Mouse (Mus musculus): ENCODE results near the gene Ptprb.

Gene Ptprb

GRCm38 (mm10) chr10:116275280-116275679 lies at the start of gene Ptprb:
TSS of gene Ptprb (plus strand) at chr10:116275523.
- DNase-seq (ENCODE audit: low spot score): no peak

- DNase-seq (ENCODE audit: low spot score): no peak
These were observed 40.0 kb upstream of the Ptprb start for GRCm38 (mm10) chr10:116235299-116235698.

GRCm38 (mm10) chr10:116242200-116242599 lies 33.1 kb upstream of the Ptprb start:
- no peak for DNase-seq (ENCODE audit: low spot score)

- DNase-seq (ENCODE audit: low spot score): no peak
These were observed 31.9 kb upstream of the Ptprb start for GRCm38 (mm10) chr10:116243373-116243772.

- no peak for DNase-seq (ENCODE audit: low spot score)
These were observed 29.7 kb upstream of the Ptprb start for GRCm38 (mm10) chr10:116245632-116246031.

GRCm38 (mm10) chr10:116252668-116253067 lies 22.7 kb upstream of the Ptprb start:
- no peak for DNase-seq (ENCODE audit: low spot score)

GRCm38 (mm10) chr10:116253972-116254371 lies 21.4 kb upstream of the Ptprb start:
- DNase-seq (ENCODE audit: low spot score): no peak

- DNase-seq (ENCODE audit: low spot score): no peak
These were observed 16.0 kb upstream of the Ptprb start for GRCm38 (mm10) chr10:116259298-116259697.

GRCm38 (mm10) chr10:116260658-116261433 lies 14.5 kb upstream of the Ptprb start:
- no peak for DNase-seq (ENCODE audit: low spot score)

GRCm38 (mm10) chr10:116261559-116261958 lies 13.8 kb upstream of the Ptprb start:
- no peak for DNase-seq (ENCODE audit: low spot score)

- DNase-seq (ENCODE audit: low spot score): no peak
These were observed 10.8 kb upstream of the Ptprb start for GRCm38 (mm10) chr10:116264521-116264920.

- no peak for DNase-seq (ENCODE audit: low spot score)
These were observed 8.5 kb upstream of the Ptprb start for GRCm38 (mm10) chr10:116266561-116267433.

GRCm38 (mm10) chr10:116267434-116267822 lies 7.9 kb upstream of the Ptprb start:
- no peak for DNase-seq (ENCODE audit: low spot score)

- DNase-seq (ENCODE audit: low spot score): no peak
These were observed 7.0 kb upstream of the Ptprb start for GRCm38 (mm10) chr10:116268343-116268742.

GRCm38 (mm10) chr10:116270646-116271469 lies 4.5 kb upstream of the Ptprb start:
- no peak for DNase-seq (ENCODE audit: low spot score)

- no peak for DNase-seq (ENCODE audit: low spot score)
These were observed 3.8 kb upstream of the Ptprb start for GRCm38 (mm10) chr10:116271470-116271915.

- DNase-seq (ENCODE audit: low spot score): no peak
These were observed 3.2 kb upstream of the Ptprb start for GRCm38 (mm10) chr10:116272156-116272555.

GRCm38 (mm10) chr10:116286697-116287344 lies 11.5 kb downstream of the Ptprb start:
- no peak for DNase-seq (ENCODE audit: low spot score)

GRCm38 (mm10) chr10:116288130-116288529 lies 12.8 kb downstream of the Ptprb start:
- DNase-seq (ENCODE audit: low spot score): no peak

- DNase-seq (ENCODE audit: low spot score): no peak
These were observed 15.2 kb downstream of the Ptprb start for GRCm38 (mm10) chr10:116290483-116290882.

GRCm38 (mm10) chr10:116291153-116291755 lies 15.9 kb downstream of the Ptprb start:
- no peak for DNase-seq (ENCODE audit: low spot score)
